Mouse (Mus musculus): ENCODE measurements around the gene Ms4a13. TPM values are rescaled to one million over a fixed set of nuclear protein-coding genes. Genes with fewer than 3 reads are reported as not detected.
A peak's percentile ranks its signal among the peaks of the same experiment; 100 is the strongest.
"Not testable (repeated sequence)": the region's sequence is repeated elsewhere in the genome, so short reads cannot be mapped to it uniquely, and the experiment has no call there.

The Ms4a13 gene
- polyA plus RNA-seq, 1 experiment from 2014 or later = not detected

- 63% methylated on average over 1 of the region's 1 CpGs for WGBS
- H3K4me2 ChIP-seq = no peak overlapping the region
- H3K9me3 ChIP-seq (ENCODE audit: low read depth, low read length) = peaks cover 3% of the 10 kb centered on the region; the same call in 1 of the 2 replicates
- DNase-seq = no peak
- H3K27ac ChIP-seq (ENCODE audit: low read depth) = no peak overlapping the region
- no peaks in the 10 kb centered on the region for H3K4me1 ChIP-seq (ENCODE audit: insufficient read depth)
- no peaks in the 10 kb centered on the region for H3K36me3 ChIP-seq (ENCODE audit: insufficient read depth)
- H3K9ac ChIP-seq = no peak overlapping the region
- no peak for TF ChIP-seq CTCF (IDR thresholded peaks at IDR 0.05; ENCODE audit: low read depth)
- H3K4me3 ChIP-seq (ENCODE audit: low read depth, low read length) = no peak overlapping the region
- H3K27me3 ChIP-seq (ENCODE audit: insufficient read depth, low read length) = no peaks in the 10 kb centered on the region
- no peak for ATAC-seq (ENCODE audit: insufficient read depth)
Measured at GRCm38 (mm10) chr19:11129702-11130101, 66.8 kb downstream of the Ms4a13 start.

- DNase-seq = peak; percentile 11
- not testable (repeated sequence) for H3K36me3 ChIP-seq (ENCODE audit: insufficient read depth); H3K4me1 ChIP-seq (ENCODE audit: insufficient read depth); H3K9ac ChIP-seq; H3K27me3 ChIP-seq (ENCODE audit: insufficient read depth, low read length); H3K9me3 ChIP-seq (ENCODE audit: low read depth, low read length); H3K27ac ChIP-seq (ENCODE audit: low read depth)
- WGBS = 2% methylated on average over 12 of the region's 38 CpGs
- peak overlapping the region; percentile 48 for H3K4me2 ChIP-seq
- H3K4me3 ChIP-seq (ENCODE audit: low read depth, low read length) = peak overlapping the region; percentile 29
- ATAC-seq (ENCODE audit: insufficient read depth) = peak; percentile 98
Measured at GRCm38 (mm10) chr19:11121016-11121420, 75.5 kb downstream of the Ms4a13 start.

Other genes starting within 250 kb of the Ms4a13 start
- gene Ccdc86, start 247.5 kb downstream of the Ms4a13 start, polyA plus RNA-seq (2014; fragmentation: Nextera tagmentation; extraction: Ambion mirVana) = 28.5 and 32.7 TPM in 2 replicates
- not detected in 2 replicates for gene Ms4a10, start 222.1 kb downstream of the Ms4a13 start, polyA plus RNA-seq (2014; fragmentation: Nextera tagmentation; extraction: Ambion mirVana)
- not detected in 2 replicates for gene Ms4a15, start 203.5 kb downstream of the Ms4a13 start, polyA plus RNA-seq (2014; fragmentation: Nextera tagmentation; extraction: Ambion mirVana)
- not detected in 2 replicates for gene Ms4a18, start 178.7 kb downstream of the Ms4a13 start, polyA plus RNA-seq (2014; fragmentation: Nextera tagmentation; extraction: Ambion mirVana)
- gene Ms4a8a, start 115.6 kb downstream of the Ms4a13 start, polyA plus RNA-seq (2014; fragmentation: Nextera tagmentation; extraction: Ambion mirVana) = 0.18 TPM in 1 of 2 replicates, not detected in the other
- not detected in 2 replicates for gene 1700017D01Rik, start 65.9 kb downstream of the Ms4a13 start, polyA plus RNA-seq (2014; fragmentation: Nextera tagmentation; extraction: Ambion mirVana)
- gene 1700025F22Rik, start 31.4 kb downstream of the Ms4a13 start, polyA plus RNA-seq (2014; fragmentation: Nextera tagmentation; extraction: Ambion mirVana) = not detected in 2 replicates
- gene Ms4a12, start 35.7 kb upstream of the Ms4a13 start, polyA plus RNA-seq (2014; fragmentation: Nextera tagmentation; extraction: Ambion mirVana) = not detected in 2 replicates
- gene Ms4a1, start 69.5 kb upstream of the Ms4a13 start, polyA plus RNA-seq (2014; fragmentation: Nextera tagmentation; extraction: Ambion mirVana) = not detected in 2 replicates
- gene Ms4a5, start 87.1 kb upstream of the Ms4a13 start, polyA plus RNA-seq (2014; fragmentation: Nextera tagmentation; extraction: Ambion mirVana) = not detected in 2 replicates
- gene Ms4a14, start 117.7 kb upstream of the Ms4a13 start, polyA plus RNA-seq (2014; fragmentation: Nextera tagmentation; extraction: Ambion mirVana) = 0.05 TPM in 1 of 2 replicates, not detected in the other
- gene Ms4a7, start 139.4 kb upstream of the Ms4a13 start, polyA plus RNA-seq (2014; fragmentation: Nextera tagmentation; extraction: Ambion mirVana) = 3.0 and 5.0 TPM in 2 replicates
- 3.5 and 5.1 TPM in 2 replicates for gene Ms4a4a, start 178.8 kb upstream of the Ms4a13 start, polyA plus RNA-seq (2014; fragmentation: Nextera tagmentation; extraction: Ambion mirVana)
- gene Ms4a4c, start 208.0 kb upstream of the Ms4a13 start, polyA plus RNA-seq (2014; fragmentation: Nextera tagmentation; extraction: Ambion mirVana) = 0.63 and 1.5 TPM in 2 replicates
- gene Ms4a4b, start 246.8 kb upstream of the Ms4a13 start, polyA plus RNA-seq (2014; fragmentation: Nextera tagmentation; extraction: Ambion mirVana) = 0.18 TPM in 1 of 2 replicates, not detected in the other

All from lung, embryonic 14.5 days (tissue).